Mouse (Mus musculus): ENCODE data around the gene Ephb1. TPM values are rescaled to one million over a fixed set of nuclear protein-coding genes. Genes with fewer than 3 reads are reported as not detected.

Gene Ephb1
- total and polyA plus RNA-seq, 2 experiments from 2014 or later = 34.9 to 48.6 TPM

- WGBS = 88% methylated on average over 6 of the region's 6 CpGs
- TF ChIP-seq CTCF (IDR thresholded peaks at IDR 0.05; ENCODE audit: low read depth) = peak; percentile 49
- H3K4me2 ChIP-seq (ENCODE audit: low read depth) = no peak overlapping the region
- H3K27ac ChIP-seq (ENCODE audit: low read depth, low read length) = no peak overlapping the region
- no peaks in the 10 kb centered on the region for H3K4me1 ChIP-seq (ENCODE audit: insufficient read depth)
- H3K9me3 ChIP-seq (ENCODE audit: low read length) = no peaks in the 10 kb centered on the region
- H3K9ac ChIP-seq = no peak overlapping the region
- H3K36me3 ChIP-seq (ENCODE audit: insufficient read depth) = no peaks in the 10 kb centered on the region
- DNase-seq = peak; percentile 27
- no peak for ATAC-seq
- no peaks in the 10 kb centered on the region for H3K27me3 ChIP-seq (ENCODE audit: insufficient read depth, low read length)
- no peak overlapping the region for H3K4me3 ChIP-seq (ENCODE audit: low read depth, low read length)
These were observed 276.3 kb downstream of the Ephb1 start for GRCm38 (mm10) chr9:102078238-102078637.

GRCm38 (mm10) chr9:102075539-102075938, 279.0 kb downstream of the Ephb1 start:
- Histone ChIP-seq H3K27ac (ENCODE audit: low read depth, low read length) (no peak overlapping the region), H3K27me3 (ENCODE audit: insufficient read depth, low read length) (no peaks in the 10 kb centered on the region), H3K9ac (no peak overlapping the region), H3K4me1 (ENCODE audit: insufficient read depth) (no peaks in the 10 kb centered on the region), H3K4me2 (ENCODE audit: low read depth) (no peak overlapping the region), H3K36me3 (ENCODE audit: insufficient read depth) (no peaks in the 10 kb centered on the region), H3K4me3 (ENCODE audit: low read depth, low read length) (no peak overlapping the region), H3K9me3 (ENCODE audit: low read length) (no peaks in the 10 kb centered on the region)
- no peak for DNase-seq
- whole genome bisulfite sequencing = 34% methylated on average over 4 of the region's 4 CpGs
- TF ChIP-seq CTCF (IDR thresholded peaks at IDR 0.05; ENCODE audit: low read depth) = no peak
- peak; percentile 29; the same call in 1 of the 2 replicates for ATAC-seq

GRCm38 (mm10) chr9:102073404-102073803, 281.1 kb downstream of the Ephb1 start:
- Histone ChIP-seq H3K9ac (no peak overlapping the region), H3K36me3 (ENCODE audit: insufficient read depth) (no peaks in the 10 kb centered on the region), H3K27ac (ENCODE audit: low read depth, low read length) (no peak overlapping the region), H3K4me2 (ENCODE audit: low read depth) (no peak overlapping the region), H3K27me3 (ENCODE audit: insufficient read depth, low read length) (no peaks in the 10 kb centered on the region), H3K9me3 (ENCODE audit: low read length) (no peaks in the 10 kb centered on the region), H3K4me1 (ENCODE audit: insufficient read depth) (no peaks in the 10 kb centered on the region), H3K4me3 (ENCODE audit: low read depth, low read length) (no peak overlapping the region)
- DNase-seq = no peak
- WGBS = 83% methylated on average over 5 of the region's 5 CpGs
- no peak for ATAC-seq
- TF ChIP-seq CTCF (IDR thresholded peaks at IDR 0.05; ENCODE audit: low read depth) = no peak

GRCm38 (mm10) chr9:102069151-102069882, 285.2 kb downstream of the Ephb1 start:
- Histone ChIP-seq H3K4me2 (ENCODE audit: low read depth) (no peak overlapping the region), H3K27ac (ENCODE audit: low read depth, low read length) (no peak overlapping the region), H3K36me3 (ENCODE audit: insufficient read depth) (no peaks in the 10 kb centered on the region), H3K9ac (no peak overlapping the region), H3K27me3 (ENCODE audit: insufficient read depth, low read length) (no peaks in the 10 kb centered on the region), H3K4me3 (ENCODE audit: low read depth, low read length) (no peak overlapping the region), H3K9me3 (ENCODE audit: low read length) (no peaks in the 10 kb centered on the region), H3K4me1 (ENCODE audit: insufficient read depth) (no peaks in the 10 kb centered on the region)
- TF ChIP-seq CTCF (IDR thresholded peaks at IDR 0.05; ENCODE audit: low read depth) = no peak
- DNase-seq = no peak
- no peak for ATAC-seq
- WGBS = 49% methylated on average over 3 of the region's 3 CpGs

GRCm38 (mm10) chr9:102066601-102067000, 287.9 kb downstream of the Ephb1 start:
- no peak for ATAC-seq
- WGBS = 84% methylated on average over 10 of the region's 10 CpGs

GRCm38 (mm10) chr9:102045886-102046285, 308.6 kb downstream of the Ephb1 start:
- DNase-seq (peak; percentile 59), ATAC-seq (peak; percentile 95)
- Histone ChIP-seq H3K4me2 (ENCODE audit: low read depth) (no peak overlapping the region), H3K36me3 (ENCODE audit: insufficient read depth) (no peaks in the 10 kb centered on the region), H3K27ac (ENCODE audit: low read depth, low read length) (peak overlapping the region; percentile 16; the same call in 1 of the 2 replicates), H3K27me3 (ENCODE audit: insufficient read depth, low read length) (no peaks in the 10 kb centered on the region; the same call in 1 of the 2 replicates), H3K4me1 (ENCODE audit: insufficient read depth) (peaks cover 12% of the 10 kb centered on the region), H3K9me3 (ENCODE audit: low read length) (no peaks in the 10 kb centered on the region), H3K9ac (no peak overlapping the region), H3K4me3 (ENCODE audit: low read depth, low read length) (no peak overlapping the region)
- TF ChIP-seq CTCF (IDR thresholded peaks at IDR 0.05; ENCODE audit: low read depth) = no peak
- WGBS = 7% methylated on average over 2 of the region's 2 CpGs

More at GRCm38 (mm10) chr9:102066601-102067000, 287.9 kb downstream of the Ephb1 start:
- Histone ChIP-seq H3K4me1 (ENCODE audit: insufficient read depth) (no peaks in the 10 kb centered on the region), H3K9ac (no peak overlapping the region), H3K36me3 (ENCODE audit: insufficient read depth) (no peaks in the 10 kb centered on the region), H3K27me3 (ENCODE audit: insufficient read depth, low read length) (no peaks in the 10 kb centered on the region), H3K4me2 (ENCODE audit: low read depth) (no peak overlapping the region), H3K9me3 (ENCODE audit: low read length) (no peaks in the 10 kb centered on the region), H3K4me3 (ENCODE audit: low read depth, low read length) (no peak overlapping the region), H3K27ac (ENCODE audit: low read depth, low read length) (no peak overlapping the region)
- TF ChIP-seq CTCF (IDR thresholded peaks at IDR 0.05; ENCODE audit: low read depth) = no peak
- no peak for DNase-seq

GRCm38 (mm10) chr9:102045111-102045861, 309.2 kb downstream of the Ephb1 start:
- Histone ChIP-seq H3K4me3 (ENCODE audit: low read depth, low read length) (no peak overlapping the region), H3K9me3 (ENCODE audit: low read length) (no peaks in the 10 kb centered on the region), H3K36me3 (ENCODE audit: insufficient read depth) (no peaks in the 10 kb centered on the region), H3K27me3 (ENCODE audit: insufficient read depth, low read length) (no peaks in the 10 kb centered on the region; the same call in 1 of the 2 replicates), H3K9ac (no peak overlapping the region), H3K27ac (ENCODE audit: low read depth, low read length) (peak overlapping the region; percentile 16; the same call in 1 of the 2 replicates), H3K4me1 (ENCODE audit: insufficient read depth) (peaks cover 12% of the 10 kb centered on the region), H3K4me2 (ENCODE audit: low read depth) (no peak overlapping the region)
- 16% methylated on average over 8 of the region's 8 CpGs for WGBS
- DNase-seq (no peak), ATAC-seq (peak; percentile 34; the same call in 1 of the 2 replicates)
- TF ChIP-seq CTCF (IDR thresholded peaks at IDR 0.05; ENCODE audit: low read depth) = no peak
